Mouse (Mus musculus) megakaryocyte, embryonic 14.5 days (primary cell): ENCODE measurements around the gene Rbpjl.

Source experiments
- FLI1 ChIP-seq: IDR thresholded peaks from 2 replicates; pipeline ENCODE4 v1.6.1; 2012; ENCODE audit warnings: low read length, inconsistent platforms, mixed read lengths
- GATA1 ChIP-seq: IDR thresholded peaks from 3 replicates; pipeline ENCODE4 v1.6.1; 2012; ENCODE audit warnings: mixed read lengths, low read length, inconsistent platforms, borderline replicate concordance

- TF ChIP-seq GATA1 (no peak), FLI1 (no peak)
These were observed 24.0 kb downstream of the Rbpjl start for GRCm38 (mm10) chr2:164426952-164427351.
